Mouse (Mus musculus) hindbrain, postnatal 0 days (tissue): ENCODE measurements around the gene Csnk2b. TPM values are rescaled to one million over a fixed set of nuclear protein-coding genes. Genes with fewer than 3 reads are reported as not detected.

ENCODE experiments used
- ATAC-seq: fragments of 200-750 bp; cut with Nextera tagmentation; 2 replicates; pipeline ENCODE4 v1.8.0; 2017; ENCODE audit warnings: mild to moderate bottlenecking, moderate TSS enrichment, moderate library complexity
- DNase-seq: peaks from one replicate; pipeline ENCODE4 v3.0.0-alpha.2; 2015; ENCODE audit warnings: low spot score
- H3K27ac ChIP-seq: fragments of 300-500 bp; sonication (generic); 2 replicates; pipeline ENCODE4 v1.5.1; 2014; ENCODE audit warnings: mild to moderate bottlenecking
- H3K27me3 ChIP-seq: fragments of 300-500 bp; sonication (generic); 2 replicates; pipeline ENCODE4 v1.6.1; 2014; ENCODE audit warnings: low read length, mixed read lengths; ENCODE audit not compliant: insufficient read depth
- H3K36me3 ChIP-seq: fragments of 300-500 bp; sonication (generic); 2 replicates; pipeline ENCODE4 v1.6.1; 2014; ENCODE audit warnings: low read length, mixed read lengths; ENCODE audit not compliant: insufficient read depth
- H3K4me1 ChIP-seq: fragments of 300-500 bp; sonication (generic); 2 replicates; pipeline ENCODE4 v1.6.1; 2014; ENCODE audit warnings: antibody characterized with exemption, low read length, mixed read lengths; ENCODE audit not compliant: insufficient read depth
- H3K4me2 ChIP-seq: fragments of 300-500 bp; sonication (generic); 2 replicates; pipeline ENCODE4 v1.6.1; 2014; ENCODE audit warnings: low read depth, mild to moderate bottlenecking, low read length, moderate library complexity, mixed read lengths
- H3K4me3 ChIP-seq: fragments of 300-500 bp; sonication (generic); 2 replicates; pipeline ENCODE4 v1.5.1; 2014; ENCODE audit warnings: low read length
- H3K9ac ChIP-seq: fragments of 300-500 bp; sonication (generic); replicated peaks from 2 replicates; pipeline ENCODE4 v1.6.1; 2014; ENCODE audit warnings: mild to moderate bottlenecking, low read length, moderate library complexity, mixed read lengths
- H3K9me3 ChIP-seq: fragments of 300-500 bp; sonication (generic); 2 replicates; pipeline ENCODE4 v1.6.1; 2016; ENCODE audit warnings: low read length, mixed read lengths
- CTCF ChIP-seq: IDR thresholded peaks from 2 replicates; pipeline ENCODE4 v1.5.1; 2016; ENCODE audit warnings: antibody characterized with exemption, control low read depth, low read depth
- WGBS: fragments of 180-500 bp; shearing (Covaris S2); extraction: QIAGEN DNeasy Blood & Tissue Kit; methylation state at CpG from one replicate; pipeline ENCODE4 v1.1.7; 2014; 5-methylcytosine and 5-hydroxymethylcytosine counted together
- polyA plus RNA-seq: library from polyadenylated mRNA; unstranded; fragments of >200 nt; fragmentation: Nextera tagmentation; extraction: Ambion mirVana; gene quantifications from 2 replicates; pipeline ENCODE4 v1.2.1, GENCODE M21; 2015
- total RNA-seq: library from RNA; depleted of rRNA; stranded (reverse); fragments of >200 nt; gene quantifications from 2 replicates; pipeline ENCODE4 v1.2.3, GENCODE M21; 2014

The Csnk2b gene
- total and polyA plus RNA-seq, 2 experiments from 2014 or later, result 257 to 350 TPM

GRCm38 (mm10) chr17:35140490-35140996, 18.7 kb upstream of the Csnk2b start:
- H3K27ac ChIP-seq, result no peak overlapping the region
- peaks cover 7% of the 10 kb centered on the region for H3K4me1 ChIP-seq
- H3K4me2 ChIP-seq, result no peak overlapping the region
- WGBS, result 79% methylated on average over 16 of the region's 16 CpGs
- H3K36me3 ChIP-seq, result peaks cover 63% of the 10 kb centered on the region
- ATAC-seq (no peak), DNase-seq (no peak)
- H3K4me3 ChIP-seq, result no peak overlapping the region
- H3K9ac ChIP-seq, result no peak overlapping the region
- H3K27me3 ChIP-seq, result no peaks in the 10 kb centered on the region
- no peak for TF ChIP-seq CTCF
- H3K9me3 ChIP-seq, result no peaks in the 10 kb centered on the region

GRCm38 (mm10) chr17:35139269-35139668, 17.4 kb upstream of the Csnk2b start:
- TF ChIP-seq CTCF, result no peak
- no peak overlapping the region for H3K4me3 ChIP-seq
- no peak overlapping the region for H3K9ac ChIP-seq

GRCm38 (mm10) chr17:35135591-35136320, 13.9 kb upstream of the Csnk2b start:
- under 1% methylated on average over 40 of the region's 43 CpGs for WGBS
- DNase-seq, result peak; percentile 87

More at GRCm38 (mm10) chr17:35139269-35139668, 17.4 kb upstream of the Csnk2b start:
- Histone ChIP-seq H3K27ac (no peak overlapping the region), H3K27me3 (no peaks in the 10 kb centered on the region), H3K36me3 (peaks cover 50% of the 10 kb centered on the region), H3K9me3 (no peaks in the 10 kb centered on the region), H3K4me2 (no peak overlapping the region), H3K4me1 (peaks cover 7% of the 10 kb centered on the region)
- DNase-seq (no peak), ATAC-seq (no peak)
- 92% methylated on average over 3 of the region's 3 CpGs for WGBS

GRCm38 (mm10) chr17:35134801-35135590, 13.1 kb upstream of the Csnk2b start, which contains the start of gene Bag6:
Gene Bag6, plus strand, starts transcription at chr17:35135178.
- ATAC-seq (peak; percentile 95), DNase-seq (peak; percentile 98)
- Histone ChIP-seq H3K9ac (peak within 1 kb of the TSS; percentile 65), H3K4me3 (peak within 1 kb of the TSS; percentile 71), H3K9me3 (no peaks in the 10 kb centered on the region), H3K4me1 (peaks cover 7% of the 10 kb centered on the region), H3K27me3 (no peaks in the 10 kb centered on the region), H3K4me2 (peak within 1 kb of the TSS; percentile 79), H3K36me3 (peaks cover 9% of the 10 kb centered on the region; the same call in 1 of the 2 replicates), H3K27ac (peak within 1 kb of the TSS; percentile 96)
- no peak; the same call in 1 of the 2 replicates for TF ChIP-seq CTCF
- WGBS, result under 1% methylated on average over 66 of the region's 66 CpGs

More at GRCm38 (mm10) chr17:35135591-35136320, 13.9 kb upstream of the Csnk2b start:
- Histone ChIP-seq H3K4me1 (peaks cover 7% of the 10 kb centered on the region), H3K36me3 (peaks cover 17% of the 10 kb centered on the region), H3K27me3 (no peaks in the 10 kb centered on the region), H3K9ac (peak overlapping the region; percentile 65), H3K9me3 (no peaks in the 10 kb centered on the region), H3K4me3 (peak overlapping the region; percentile 71), H3K4me2 (peak overlapping the region; percentile 79), H3K27ac (peak overlapping the region; percentile 96)
- ATAC-seq, result peak; percentile 80
- no peak for TF ChIP-seq CTCF

- ATAC-seq (no peak), DNase-seq (no peak)
- H3K27ac ChIP-seq, result no peak overlapping the region
- H3K27me3 ChIP-seq, result no peaks in the 10 kb centered on the region
- peaks cover 7% of the 10 kb centered on the region for H3K4me1 ChIP-seq
- H3K4me2 ChIP-seq, result no peak overlapping the region
- no peak overlapping the region for H3K4me3 ChIP-seq
- no peaks in the 10 kb centered on the region for H3K9me3 ChIP-seq
- H3K9ac ChIP-seq, result no peak overlapping the region
- no peak for TF ChIP-seq CTCF
- 93% methylated on average over 7 of the region's 7 CpGs for WGBS
- no peaks in the 10 kb centered on the region; the same call in 1 of the 2 replicates for H3K36me3 ChIP-seq
These were observed 11.7 kb upstream of the Csnk2b start for GRCm38 (mm10) chr17:35133517-35133916.

GRCm38 (mm10) chr17:35132174-35132560, 10.3 kb upstream of the Csnk2b start:
- peaks cover 7% of the 10 kb centered on the region for H3K4me1 ChIP-seq
- no peak for DNase-seq
- 80% methylated on average over 3 of the region's 3 CpGs for WGBS
- ATAC-seq, result no peak
- no peaks in the 10 kb centered on the region; the same call in 1 of the 2 replicates for H3K36me3 ChIP-seq
- H3K4me3 ChIP-seq, result no peak overlapping the region
- no peaks in the 10 kb centered on the region for H3K27me3 ChIP-seq
- TF ChIP-seq CTCF, result no peak
- no peaks in the 10 kb centered on the region for H3K9me3 ChIP-seq
- no peak overlapping the region for H3K4me2 ChIP-seq
- H3K27ac ChIP-seq, result no peak overlapping the region
- H3K9ac ChIP-seq, result no peak overlapping the region
